Mouse (Mus musculus) testis, adult 2 months (tissue): ENCODE results near the gene Galnt9.

ENCODE experiments used
- CTCF ChIP-seq: fragments of 200-500 bp; IDR thresholded peaks from 2 replicates; pipeline ENCODE4 v1.5.1; 2012; ENCODE audit warnings: low read depth, mild to moderate bottlenecking, inconsistent platforms, low read length, moderate library complexity; ENCODE audit not compliant: control insufficient read depth, insufficient read depth, insufficient replicate concordance
- POLR2A ChIP-seq: fragments of 200-500 bp; IDR thresholded peaks from 2 replicates; pipeline ENCODE4 v1.6.1; 2012; ENCODE audit warnings: low read depth, mild to moderate bottlenecking, inconsistent platforms, low read length, moderate library complexity; ENCODE audit not compliant: control insufficient read depth

- TF ChIP-seq POLR2A = no peak
- TF ChIP-seq CTCF = no peak
Observed at GRCm38 (mm10) chr5:110646377-110646776, 102.2 kb downstream of the Galnt9 start.
